Mouse (Mus musculus) thymus, postnatal 10 days (tissue): Measurements from ENCODE around the gene Slit3.

ENCODE experiments used
- DNase-seq, 2 experiments: peaks; one replicate each; pipeline ENCODE4 v3.0.0; 2021; ENCODE audit warnings: low spot score in 2 of 2

Gene Slit3

DNA sequence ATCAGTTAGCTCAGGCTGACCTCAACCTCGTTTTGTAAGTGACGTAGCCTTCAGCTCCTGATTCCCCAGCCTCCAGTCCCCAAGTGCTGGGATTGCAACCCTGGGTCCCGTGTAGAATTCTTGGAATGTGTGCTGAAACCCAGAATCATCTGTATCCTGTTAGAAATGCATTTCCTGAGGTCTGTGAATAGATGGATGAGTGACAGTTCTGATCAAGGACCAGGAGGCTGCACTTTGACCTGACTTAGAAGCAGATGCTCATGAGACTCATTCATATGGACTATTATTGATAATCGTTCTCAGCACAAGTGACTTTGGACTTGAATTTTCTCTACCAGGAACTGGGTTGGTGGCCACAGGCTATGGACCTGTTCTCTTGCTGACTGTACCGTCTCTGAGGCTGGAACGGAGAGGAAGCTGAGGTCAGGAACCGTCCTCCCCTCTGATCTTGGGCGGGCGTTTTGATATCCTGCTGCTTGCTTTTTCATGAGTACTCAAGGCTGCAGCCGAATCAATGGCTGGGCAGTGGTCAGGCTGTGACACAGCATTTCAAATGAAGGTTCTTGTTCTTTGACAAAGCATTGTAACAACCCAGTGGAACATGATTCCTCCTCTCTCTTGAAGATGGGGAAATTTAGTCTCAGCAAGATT lies 401.9 kb downstream of the Slit3 start:
- no peak for DNase-seq

DNA sequence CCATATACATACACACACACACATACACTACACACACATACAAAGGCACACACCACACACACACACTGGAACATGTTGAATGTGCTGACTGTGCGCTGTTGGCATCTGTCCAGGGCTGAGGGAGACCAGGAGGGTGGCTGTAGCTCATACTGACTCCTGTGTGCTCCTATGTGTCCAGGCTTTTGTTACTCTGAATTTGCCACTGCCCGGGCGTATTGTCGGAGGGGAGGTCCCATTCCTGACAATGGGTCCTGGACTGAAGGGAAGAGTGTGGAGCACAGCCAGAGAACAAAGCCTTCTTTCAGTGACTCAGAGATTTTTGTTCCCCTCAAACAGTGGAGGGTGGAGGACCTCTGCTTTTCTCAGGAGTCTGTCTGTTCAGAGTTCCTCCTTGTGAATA lies 402.7 kb downstream of the Slit3 start:
- no peak for DNase-seq

DNA sequence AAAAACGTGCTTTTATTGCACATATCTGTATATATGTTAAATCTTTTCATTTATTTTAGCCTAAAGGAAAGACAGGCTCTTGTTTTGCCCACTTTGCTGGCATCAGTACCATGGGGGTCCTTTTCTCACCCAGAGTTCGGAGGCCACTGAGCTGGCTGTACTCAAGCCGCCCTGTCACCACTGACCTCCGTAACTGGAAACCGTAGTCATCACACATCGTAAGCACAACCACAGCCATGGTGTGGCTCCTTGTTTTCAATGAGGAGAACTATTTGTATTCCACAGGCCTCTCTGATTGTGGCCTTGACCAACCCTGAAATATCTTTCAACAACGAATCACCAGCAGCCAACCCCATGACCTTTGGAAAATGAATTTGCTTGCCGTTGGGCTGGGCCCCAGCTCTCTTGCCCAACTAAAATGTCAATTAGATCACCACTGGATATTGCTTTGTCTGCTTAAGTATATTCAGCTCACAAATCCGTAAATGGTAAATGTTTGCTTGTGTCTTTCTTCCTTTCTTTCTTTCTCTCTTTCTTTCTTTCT lies 405.3 kb downstream of the Slit3 start:
- DNase-seq: no peak

DNA sequence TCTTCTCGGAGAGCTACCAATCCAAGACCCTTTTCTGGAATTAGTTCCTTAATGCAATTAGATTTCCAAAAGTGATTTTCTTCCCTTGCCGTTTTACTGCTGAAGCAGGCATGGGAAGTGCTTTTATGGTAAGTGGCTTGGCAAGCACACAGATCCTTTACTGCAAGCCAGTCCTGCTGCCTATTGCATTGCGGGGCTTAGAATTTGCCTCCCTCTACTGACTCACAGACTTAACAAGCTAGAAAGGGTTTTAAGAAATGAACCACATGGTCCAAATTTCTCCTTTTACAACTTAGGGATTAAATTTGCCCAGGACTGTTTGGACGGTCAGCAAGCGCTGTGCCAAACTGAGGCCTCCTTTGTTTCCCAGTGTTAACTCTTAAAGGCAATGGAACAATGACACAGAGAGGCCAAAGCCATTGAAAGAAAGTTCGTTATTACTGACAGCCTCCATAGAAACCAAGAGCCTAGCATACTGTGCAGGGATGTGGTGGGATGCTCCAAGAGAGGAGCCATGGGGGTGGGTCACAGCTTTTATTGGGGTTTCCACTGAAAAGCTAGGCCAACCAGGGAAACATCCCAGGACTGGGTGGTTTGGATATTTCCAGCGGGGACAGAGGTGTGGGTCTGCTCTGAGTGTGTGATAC lies 406.9 kb downstream of the Slit3 start:
- DNase-seq: no peak

DNA sequence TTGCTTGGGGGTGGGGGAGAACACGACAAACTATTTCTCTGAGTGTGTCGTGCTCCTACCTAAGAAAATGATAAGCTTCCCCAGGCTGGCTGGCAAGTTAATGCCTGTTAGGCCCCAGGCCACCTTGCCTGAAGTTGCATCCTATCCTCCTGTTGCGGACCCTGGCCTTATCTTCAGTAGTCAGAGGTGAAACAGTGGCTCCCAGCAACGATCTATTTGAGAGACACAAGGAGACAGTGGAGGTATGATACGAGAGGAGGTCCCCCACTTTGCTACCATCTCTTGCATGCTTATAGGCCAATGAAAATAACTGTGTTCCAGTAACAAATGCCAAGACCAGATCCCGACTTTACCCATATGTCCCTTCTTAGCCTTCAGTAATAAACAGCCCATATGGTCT lies 414.0 kb downstream of the Slit3 start:
- DNase-seq: no peak

DNA sequence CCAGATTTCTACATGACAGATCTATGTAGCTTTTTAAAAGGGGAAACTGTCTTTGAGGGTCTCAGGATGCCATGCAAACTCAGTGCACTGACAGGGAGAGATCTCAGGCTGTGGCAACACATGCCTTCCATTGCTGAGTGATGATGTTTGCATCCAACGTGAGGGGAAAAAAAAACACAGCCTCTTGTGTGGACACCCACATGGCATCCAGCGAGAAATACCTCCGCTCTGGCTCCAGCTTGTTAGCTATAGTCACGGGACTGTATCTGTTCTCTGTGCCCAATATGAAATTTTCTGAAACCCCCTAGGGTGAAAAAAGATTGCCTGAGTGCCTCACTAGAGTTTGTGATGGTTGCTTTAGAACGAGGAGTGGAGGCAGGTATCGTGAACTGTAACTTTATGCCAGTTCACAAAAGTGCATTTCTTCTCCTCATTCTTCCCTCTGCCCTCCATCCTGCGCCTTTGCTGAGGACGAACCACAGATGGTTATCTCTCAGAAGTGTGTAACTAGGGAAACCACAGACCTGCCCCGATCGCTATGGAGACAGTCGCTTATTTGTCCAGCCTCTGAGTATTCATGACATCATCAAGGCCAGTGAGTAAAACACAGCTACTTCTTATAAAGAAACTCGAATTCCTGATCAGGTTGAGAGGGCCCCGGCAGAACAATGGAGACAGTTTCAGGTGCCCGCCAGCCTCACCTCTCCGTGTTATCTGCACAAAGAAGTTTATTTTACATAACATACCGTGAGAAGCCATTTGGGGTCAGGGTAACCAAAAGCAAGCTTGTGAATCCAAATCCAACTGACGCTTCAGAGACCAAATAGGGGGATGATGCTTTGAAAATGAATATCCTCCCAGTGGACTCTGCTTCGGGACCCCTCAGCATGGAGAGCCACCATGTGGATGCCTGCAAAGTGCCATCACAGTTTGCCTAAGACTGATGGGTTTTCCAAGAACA lies 416.4 kb downstream of the Slit3 start:
- DNase-seq: no peak

DNA sequence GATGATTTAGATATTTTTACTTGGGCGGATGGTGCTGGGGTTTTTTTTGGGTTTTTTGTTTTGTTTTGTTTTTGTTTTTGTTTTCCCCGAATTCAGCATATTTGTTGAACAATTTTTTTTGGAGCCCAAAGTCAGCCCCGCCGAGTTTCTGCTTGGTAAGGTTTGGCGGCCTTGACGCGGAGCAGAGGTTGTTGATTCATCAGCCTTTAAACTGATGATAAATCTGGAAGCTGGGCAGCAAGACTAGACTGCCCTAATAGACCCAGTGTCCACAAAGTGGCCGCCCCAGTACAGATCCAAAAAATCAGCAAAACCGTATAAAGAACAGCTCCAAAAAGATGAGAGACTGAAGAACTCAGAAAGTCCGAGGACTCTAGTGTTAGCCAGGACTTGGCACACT lies 421.7 kb downstream of the Slit3 start:
- no peak for DNase-seq

DNA sequence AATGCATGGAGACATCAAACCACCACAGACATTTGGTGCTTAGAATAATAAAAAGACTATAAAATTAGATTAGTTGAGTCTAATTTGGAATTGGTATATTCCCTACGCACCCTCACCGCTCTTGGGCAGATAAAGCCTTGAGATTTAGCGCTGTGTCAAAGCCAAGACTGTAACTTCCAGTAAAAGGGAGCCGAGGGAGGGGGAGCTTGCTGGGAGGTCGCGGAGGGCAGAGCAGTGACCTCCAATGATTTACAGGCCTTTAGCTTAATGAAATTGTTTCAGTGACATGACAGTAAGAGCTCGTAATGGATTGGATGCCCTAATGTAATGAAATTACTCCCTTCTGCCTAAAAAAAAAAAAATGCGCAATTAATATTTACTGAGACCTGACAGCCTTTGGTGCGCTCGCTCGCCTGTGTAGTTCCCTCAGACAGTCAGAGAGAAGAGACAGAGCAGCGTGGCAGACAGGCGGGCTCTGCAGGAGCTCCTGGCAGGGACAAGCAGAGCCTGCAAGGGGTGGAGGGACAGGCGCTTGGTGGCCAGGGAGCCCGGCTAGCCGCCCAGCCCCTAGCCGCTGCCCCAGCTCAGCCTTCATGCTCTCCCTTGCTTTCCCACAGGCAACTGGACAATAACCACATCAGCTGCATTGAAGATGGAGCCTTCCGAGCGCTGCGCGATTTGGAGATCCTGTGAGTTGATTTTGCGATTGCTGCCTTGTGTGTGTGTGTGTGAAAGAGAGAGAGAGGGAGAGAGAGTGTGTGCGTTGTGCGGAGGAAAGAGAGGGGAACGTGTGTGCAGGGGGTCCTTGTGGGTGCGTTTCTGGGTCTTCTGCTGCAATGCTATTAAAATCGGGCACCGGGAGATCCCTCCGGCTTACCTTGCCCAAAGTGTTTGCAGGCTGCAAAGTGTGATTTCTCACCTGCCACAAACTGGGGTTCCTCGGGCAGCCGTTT lies 423.4 kb downstream of the Slit3 start:
- DNase-seq: no peak

DNA sequence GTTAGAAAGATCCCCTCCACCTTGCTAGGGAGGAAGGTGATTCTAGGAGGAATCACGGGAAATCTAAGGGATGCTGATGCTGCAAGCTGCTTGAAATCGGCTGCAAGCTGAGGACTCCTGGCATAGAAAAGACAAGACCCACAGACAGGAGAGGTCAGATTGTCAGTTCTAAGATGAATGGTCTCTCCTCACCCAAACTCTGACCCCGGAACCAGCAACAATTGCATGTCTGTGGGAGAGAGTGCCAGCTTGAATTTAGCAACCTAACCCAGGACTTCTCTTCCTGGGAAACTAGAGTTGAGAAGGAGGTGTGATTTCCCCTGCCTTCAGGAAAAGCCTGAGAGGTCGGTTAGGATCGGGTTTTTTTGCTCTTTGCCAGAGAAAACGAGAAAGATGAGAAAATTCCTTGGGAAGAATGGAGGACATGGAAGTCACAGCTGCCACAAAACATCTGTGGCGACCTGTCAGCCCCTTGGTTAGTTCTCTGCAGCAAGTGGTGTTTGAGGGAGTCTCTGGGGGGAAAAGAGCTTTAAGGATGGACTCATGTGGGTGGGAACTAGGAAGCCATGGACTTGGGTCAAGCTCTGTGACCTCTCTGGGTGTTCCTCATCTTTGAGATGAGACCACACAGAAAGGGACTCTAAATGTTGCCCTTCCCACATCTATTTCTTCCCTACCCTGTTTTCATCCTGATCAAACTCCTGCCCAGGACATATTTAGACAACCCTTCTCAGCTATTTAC lies 425.2 kb downstream of the Slit3 start:
- DNase-seq: no peak

DNA sequence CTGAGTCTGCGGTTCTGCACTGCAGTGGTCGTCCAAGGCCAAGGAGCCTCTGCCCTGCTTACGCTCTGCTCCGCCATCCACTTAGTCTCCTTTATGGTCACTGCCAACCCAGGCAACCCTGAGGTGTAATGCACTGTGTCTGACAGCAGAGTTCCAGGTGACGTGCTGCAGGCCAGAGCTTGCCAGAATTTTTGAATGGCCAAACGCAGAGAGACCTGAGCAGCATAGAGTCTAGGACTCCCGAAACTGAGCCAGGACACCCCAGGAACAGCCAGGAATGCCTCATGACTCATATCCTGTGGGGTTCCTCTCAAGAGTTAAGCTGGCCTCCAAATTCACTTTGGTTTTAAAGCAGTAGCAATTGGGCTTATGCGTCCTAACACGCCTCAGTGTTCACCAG lies 429.0 kb downstream of the Slit3 start:
- DNase-seq: no peak

DNA sequence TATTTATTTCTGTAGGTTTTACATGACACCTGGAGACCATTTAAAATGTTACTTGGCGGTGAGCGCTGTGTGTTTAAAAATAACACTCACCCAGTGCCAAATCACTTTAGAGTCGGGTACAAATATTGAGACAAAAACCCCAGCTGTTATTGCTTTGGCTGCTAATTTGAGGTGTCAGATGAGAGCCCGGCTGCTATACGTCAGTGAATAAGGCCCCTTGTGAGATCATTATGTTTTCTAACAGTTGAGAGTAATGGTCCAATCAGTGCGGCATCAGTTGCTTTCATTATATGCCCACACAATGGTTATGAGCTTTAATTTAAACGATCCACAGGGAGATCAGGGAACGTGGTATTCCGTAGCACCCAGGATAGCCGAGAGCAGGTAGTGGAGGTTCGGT lies 435.2 kb downstream of the Slit3 start:
- DNase-seq: no peak

DNA sequence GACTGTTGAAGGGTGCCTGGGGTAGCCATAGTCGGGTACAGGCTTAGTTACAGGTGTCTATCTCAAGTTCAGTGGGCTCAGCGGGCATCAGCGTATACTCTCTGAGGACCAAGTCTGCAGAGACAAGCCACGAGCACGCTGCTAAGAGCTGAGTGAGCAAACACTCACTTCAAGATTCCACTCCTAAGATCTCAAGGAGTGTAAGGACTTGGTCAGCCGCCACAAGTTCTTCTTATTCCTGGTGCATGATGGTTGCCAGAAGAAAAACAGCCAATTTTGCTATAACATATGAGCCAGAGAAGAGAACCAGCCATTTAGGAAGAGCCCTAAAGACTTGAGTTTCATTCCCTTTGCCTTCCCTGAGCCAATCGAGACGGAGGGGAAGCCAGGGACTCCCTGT lies 436.5 kb downstream of the Slit3 start:
- DNase-seq: no peak

DNA sequence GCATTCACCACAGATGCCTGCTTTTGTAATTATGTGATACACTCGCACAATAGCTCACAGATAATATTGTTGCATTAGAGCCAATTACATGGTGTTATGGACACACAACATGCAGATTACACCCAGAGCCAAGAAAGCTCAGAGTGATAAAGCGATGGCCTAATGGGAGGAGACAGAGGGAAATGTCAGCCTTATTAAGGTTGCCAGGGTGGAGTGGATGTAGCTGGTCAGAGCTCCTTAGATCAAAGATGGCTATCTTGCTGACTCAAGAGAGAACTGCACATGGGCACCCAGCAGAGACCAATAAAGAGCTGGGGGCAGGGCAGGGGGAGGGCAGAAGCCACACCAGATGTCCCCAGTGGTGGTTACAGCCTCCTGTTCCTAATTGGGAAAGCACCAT lies 437.3 kb downstream of the Slit3 start:
- DNase-seq: no peak

DNA sequence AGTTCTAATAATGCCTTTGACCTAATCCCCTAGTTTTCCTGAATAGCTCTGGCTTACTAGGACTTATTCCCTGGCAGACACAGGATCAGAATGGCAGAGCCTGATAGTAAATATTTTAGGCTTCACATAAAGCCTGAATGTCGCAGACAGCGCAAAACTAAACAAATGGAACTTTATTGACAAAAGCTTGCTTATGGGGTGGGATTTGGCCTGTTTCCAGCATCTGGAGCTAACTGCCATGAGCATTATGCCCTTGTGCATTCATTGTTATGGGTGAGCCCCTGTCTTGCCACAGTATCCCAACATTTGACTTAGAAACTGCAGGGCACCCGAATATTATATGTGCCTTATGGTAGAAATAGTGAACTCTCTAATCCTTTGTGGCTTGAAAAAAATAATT lies 438.4 kb downstream of the Slit3 start:
- DNase-seq: no peak

DNA sequence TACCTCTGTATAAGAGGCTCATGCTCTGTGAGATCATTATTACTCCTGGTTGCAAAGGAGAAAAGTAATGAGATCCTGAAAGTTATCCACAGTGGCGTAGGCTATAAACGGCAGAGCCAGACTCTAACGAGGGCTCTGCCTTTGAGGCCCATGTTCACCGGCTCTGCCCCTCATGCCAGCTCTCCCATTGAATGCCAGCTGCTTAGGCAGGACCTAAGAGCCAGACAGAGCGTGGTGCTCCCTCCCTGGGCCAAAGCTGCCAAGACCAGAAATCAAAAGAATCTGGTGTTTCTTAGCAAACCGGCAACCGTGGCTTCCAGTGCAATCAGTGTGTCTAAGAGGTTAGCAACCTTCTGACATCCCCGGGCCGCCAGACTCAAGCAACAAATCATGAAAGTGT lies 440.7 kb downstream of the Slit3 start:
- DNase-seq: no peak

DNA sequence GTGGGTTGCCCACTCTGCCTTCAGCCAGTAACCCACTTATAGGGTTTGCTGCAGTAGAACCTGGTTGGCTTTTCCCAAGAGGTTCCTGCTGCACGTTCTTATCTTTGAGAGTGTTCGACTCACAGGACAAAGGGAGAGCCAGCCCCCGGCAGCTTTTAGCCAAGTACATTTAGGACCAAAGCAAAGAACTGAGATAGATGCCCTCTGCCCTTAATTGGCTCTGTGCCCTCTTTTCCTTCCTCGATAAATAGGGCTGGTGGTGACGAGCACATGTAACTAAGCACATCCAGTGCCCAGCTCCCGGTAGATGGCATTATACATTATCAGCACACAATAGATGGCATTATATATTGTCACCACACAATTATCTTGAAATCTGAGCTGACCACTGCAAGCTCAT lies 444.3 kb downstream of the Slit3 start:
- DNase-seq: no peak

DNA sequence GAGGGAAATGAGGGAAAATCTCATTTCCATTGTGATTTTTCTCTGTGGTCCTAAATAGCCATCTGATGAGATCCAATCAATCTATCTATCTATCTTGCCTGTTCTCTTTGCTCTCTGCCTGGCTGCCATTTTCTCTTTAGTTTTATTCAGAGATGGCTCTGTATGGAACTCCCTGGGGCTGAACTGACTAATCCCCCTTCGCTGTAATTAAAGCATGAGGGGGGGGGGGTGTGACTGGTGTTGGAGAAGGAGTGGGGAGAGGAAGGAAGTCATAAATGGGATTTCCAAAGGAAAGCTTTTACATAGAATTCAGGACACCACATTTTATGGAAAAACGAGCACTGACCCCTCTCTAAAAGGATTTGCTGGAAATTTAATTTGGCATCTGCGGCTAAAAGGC lies 445.7 kb downstream of the Slit3 start:
- DNase-seq: no peak

DNA sequence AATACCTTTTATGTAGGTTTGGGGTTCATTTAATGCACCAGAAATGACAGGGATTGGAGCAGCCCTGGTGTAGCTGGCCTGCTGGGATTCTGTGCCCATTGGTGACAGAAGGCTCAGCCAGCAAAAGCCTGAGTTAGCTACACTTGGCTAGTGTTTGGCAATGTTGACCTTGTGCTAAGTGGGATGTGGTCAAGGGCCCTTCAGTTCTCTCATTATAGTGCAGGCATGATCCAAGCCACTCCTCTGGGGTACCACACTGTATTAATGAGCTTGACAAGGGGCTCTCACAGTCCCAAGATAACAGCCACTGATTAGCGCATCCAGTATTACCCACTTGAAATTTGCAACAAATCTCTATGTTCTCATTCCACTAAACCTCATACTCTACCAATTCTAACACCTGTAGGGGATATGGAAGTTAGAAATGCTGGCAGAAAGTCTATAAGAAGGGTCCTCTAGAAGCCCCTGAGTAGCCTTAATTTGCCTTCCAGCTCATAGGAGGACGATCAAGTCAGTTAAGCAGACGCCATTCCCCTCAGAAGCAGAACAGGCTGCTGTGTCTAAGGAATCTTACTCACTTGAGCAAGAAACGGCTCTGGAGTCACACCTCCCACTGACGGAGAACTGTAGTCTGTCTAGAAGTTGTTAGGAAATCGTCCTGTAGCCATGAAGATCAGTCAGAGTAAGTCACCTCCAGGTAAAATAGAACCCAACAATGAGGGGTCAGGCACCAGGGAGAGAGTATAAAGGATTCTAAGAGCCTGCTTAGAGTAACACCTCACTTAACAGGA lies 448.3 kb downstream of the Slit3 start:
- no peak for DNase-seq

DNA sequence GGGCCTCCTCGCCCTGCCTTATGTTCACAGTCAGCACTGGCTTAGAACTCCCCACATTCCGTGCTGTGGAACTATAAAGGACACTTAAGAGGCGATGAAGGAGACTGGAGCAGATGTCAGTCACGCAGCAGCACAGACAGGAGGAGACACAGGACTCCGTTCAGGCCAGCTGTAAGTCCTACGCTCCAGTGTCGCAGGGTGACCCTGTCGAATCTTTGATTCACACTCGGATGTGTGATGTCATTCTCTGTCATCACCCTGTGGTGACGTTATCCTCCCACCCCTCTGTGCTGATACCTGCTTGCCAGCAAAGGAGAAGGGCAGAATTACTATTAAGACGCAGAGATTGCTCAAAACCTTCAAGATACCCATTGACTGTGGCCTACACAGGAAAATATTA lies 448.9 kb downstream of the Slit3 start:
- DNase-seq: no peak

DNA sequence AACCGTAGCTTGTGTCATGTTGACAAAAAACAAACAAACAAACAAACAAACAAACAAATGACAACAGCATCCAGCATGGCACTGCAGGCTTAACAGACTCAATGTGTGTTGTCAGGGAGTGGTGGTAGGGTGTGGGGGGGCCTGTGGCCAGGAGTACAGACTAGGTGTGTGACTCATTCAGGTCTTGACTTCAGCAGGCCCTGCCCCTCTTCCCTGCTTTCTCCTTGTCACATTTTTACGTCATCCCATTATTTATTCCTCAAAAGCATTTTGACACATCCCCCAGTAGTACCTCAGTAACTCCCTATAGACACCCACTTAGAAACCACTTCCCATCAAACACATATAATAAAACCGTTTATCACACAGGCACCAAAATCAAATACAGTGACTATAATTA lies 450.9 kb downstream of the Slit3 start:
- no peak for DNase-seq
